Mouse (Mus musculus) spleen, adult 2 months (tissue): ENCODE results near the gene Orm3.

Source experiments
- CTCF ChIP-seq: fragments of 200-500 bp; IDR thresholded peaks from 2 replicates; pipeline ENCODE4 v1.5.1; 2011; ENCODE audit warnings: mild to moderate bottlenecking, inconsistent platforms; ENCODE audit not compliant: insufficient read depth, insufficient read length, insufficient replicate concordance; ENCODE audit errors: extremely low read depth
- POLR2A ChIP-seq: fragments of 200-500 bp; IDR thresholded peaks from 2 replicates; pipeline ENCODE4 v1.6.1; 2011; ENCODE audit warnings: low read depth, low read length, inconsistent platforms

- TF ChIP-seq CTCF (no peak), POLR2A (no peak)
Measured at GRCm38 (mm10) chr4:63348524-63348923, 7.4 kb upstream of the Orm3 start.
